Mouse (Mus musculus) limb, embryonic 14.5 days (tissue): ENCODE results near the gene Lamb2. TPM values are rescaled to one million over a fixed set of nuclear protein-coding genes. Genes with fewer than 3 reads are reported as not detected.

ENCODE experiments used
- ATAC-seq: fragments of 200-750 bp; cut with Nextera tagmentation; 2 replicates; pipeline ENCODE4 v1.8.0; 2017; ENCODE audit warnings: low read depth, moderate number of reproducible peaks, moderate TSS enrichment; ENCODE audit not compliant: low FRiP score
- DNase-seq: peaks from one replicate; pipeline ENCODE4 v3.0.0-alpha.2; 2015; ENCODE audit warnings: low spot score
- H3K27ac ChIP-seq: fragments of 300-500 bp; sonication (generic); replicated peaks from 2 replicates; pipeline ENCODE4 v1.5.1; 2014; ENCODE audit warnings: low read depth, mild to moderate bottlenecking, low read length, moderate library complexity, mixed read lengths
- H3K27me3 ChIP-seq: fragments of 300-500 bp; sonication (generic); 2 replicates; pipeline ENCODE4 v1.6.1; 2014; ENCODE audit warnings: low read length, mixed read lengths; ENCODE audit not compliant: control insufficient read depth, insufficient read depth
- H3K36me3 ChIP-seq: fragments of 300-500 bp; sonication (generic); 2 replicates; pipeline ENCODE4 v1.6.1; 2014; ENCODE audit warnings: mild to moderate bottlenecking, low read length, moderate library complexity, mixed read lengths; ENCODE audit not compliant: control insufficient read depth, insufficient read depth
- H3K4me1 ChIP-seq: fragments of 300-500 bp; sonication (generic); 2 replicates; pipeline ENCODE4 v1.6.1; 2014; ENCODE audit warnings: antibody characterized with exemption, low read length, mixed read lengths; ENCODE audit not compliant: control insufficient read depth, insufficient read depth
- H3K4me2 ChIP-seq: fragments of 300-500 bp; sonication (generic); replicated peaks from 2 replicates; pipeline ENCODE4 v1.6.1; 2014; ENCODE audit warnings: low read depth, mild to moderate bottlenecking, low read length, moderate library complexity; ENCODE audit not compliant: severe bottlenecking
- H3K4me3 ChIP-seq: fragments of 300-500 bp; sonication (generic); replicated peaks from 2 replicates; pipeline ENCODE4 v1.5.1; 2014; ENCODE audit warnings: low read length
- H3K9ac ChIP-seq: fragments of 300-500 bp; sonication (generic); 2 replicates; pipeline ENCODE4 v1.6.1; 2014; ENCODE audit warnings: mild to moderate bottlenecking, low read depth, low read length, moderate library complexity; ENCODE audit not compliant: severe bottlenecking
- H3K9me3 ChIP-seq: fragments of 300-500 bp; sonication (generic); 2 replicates; pipeline ENCODE4 v1.6.1; 2016; ENCODE audit warnings: low read length; ENCODE audit not compliant: control insufficient read depth
- POLR2A ChIP-seq: fragments of 200-500 bp; IDR thresholded peaks from 2 replicates; pipeline ENCODE4 v1.8.0; 2012; ENCODE audit warnings: inconsistent platforms, mild to moderate bottlenecking, moderate library complexity, borderline replicate concordance; ENCODE audit not compliant: insufficient read depth, insufficient read length; ENCODE audit errors: extremely low read depth
- WGBS: fragments of 180-500 bp; shearing (Covaris S2); extraction: QIAGEN DNeasy Blood & Tissue Kit; methylation state at CpG from one replicate; pipeline ENCODE4 v1.1.7; 2014; 5-methylcytosine and 5-hydroxymethylcytosine counted together
- polyA plus RNA-seq, 2 experiments: library from polyadenylated mRNA; depleted of rRNA in 1 of 2; stranded (reverse) in 1 of 2; unstranded in 1 of 2; fragments of >200 nt; fragmentation: Nextera tagmentation in 1 of 2; extraction: Ambion mirVana in 1 of 2; gene quantifications; 2 replicates each; pipeline versions ENCODE4 v1.2.1 to v1.2.3; 2012 to 2014

Gene Lamb2
- polyA plus RNA-seq (2012; rRNA removed) (214 and 236 TPM in 2 replicates), polyA plus RNA-seq (2014; fragmentation: Nextera tagmentation; extraction: Ambion mirVana) (59.0 and 69.4 TPM in 2 replicates)

DNA sequence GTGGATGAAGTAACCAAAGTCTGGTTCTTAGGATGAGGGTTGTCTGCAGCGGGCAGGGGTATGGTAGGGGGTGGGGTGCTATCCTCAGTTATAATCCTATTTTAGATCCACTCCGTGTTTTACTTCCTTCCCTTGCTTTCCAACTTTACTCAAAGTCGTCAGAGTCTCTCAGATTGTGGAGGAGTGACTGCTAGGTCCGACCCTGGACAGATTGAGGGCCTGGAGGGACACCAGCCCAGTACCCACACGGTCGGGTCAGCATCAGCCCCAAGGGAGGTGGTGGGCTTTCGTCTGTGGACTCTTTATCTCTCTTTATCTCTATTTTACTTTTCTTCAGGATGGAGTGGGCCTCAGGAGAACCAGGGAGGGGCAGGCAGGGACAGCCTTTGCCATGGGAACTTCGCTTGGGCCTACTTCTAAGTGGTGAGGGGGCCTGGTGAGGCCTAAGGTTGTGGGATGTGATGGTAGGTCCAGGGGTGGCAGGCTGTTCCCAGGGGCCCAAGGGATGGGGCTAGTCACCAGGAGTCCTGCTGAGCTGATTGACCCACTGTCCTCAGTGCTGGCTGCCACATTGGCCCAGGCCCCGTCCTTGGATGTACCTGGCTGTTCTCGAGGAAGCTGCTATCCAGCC is at the start of gene Lamb2:
TSS of gene Lamb2 (plus strand) at position 16 of the 631 bp plus-strand sequence.
- no peaks in the 10 kb centered on the region for H3K27me3 ChIP-seq
- H3K9ac ChIP-seq: peak within 1 kb of the TSS; percentile 83
- DNase-seq (peak; percentile 93), ATAC-seq (peak; percentile 82)
- WGBS: 10% methylated on average over 10 of the region's 10 CpGs
- no peaks in the 10 kb centered on the region for H3K9me3 ChIP-seq
- peaks cover 39% of the 10 kb centered on the region for H3K36me3 ChIP-seq
- H3K4me3 ChIP-seq: peak within 1 kb of the TSS; percentile 69
- peak within 1 kb of the TSS; percentile 95 for H3K4me2 ChIP-seq
- peaks cover 14% of the 10 kb centered on the region for H3K4me1 ChIP-seq
- TF ChIP-seq POLR2A: 0 out of 2 replicates have a peak, but pooled peaks have one; percentile 18
- peak within 1 kb of the TSS; percentile 87 for H3K27ac ChIP-seq

DNA sequence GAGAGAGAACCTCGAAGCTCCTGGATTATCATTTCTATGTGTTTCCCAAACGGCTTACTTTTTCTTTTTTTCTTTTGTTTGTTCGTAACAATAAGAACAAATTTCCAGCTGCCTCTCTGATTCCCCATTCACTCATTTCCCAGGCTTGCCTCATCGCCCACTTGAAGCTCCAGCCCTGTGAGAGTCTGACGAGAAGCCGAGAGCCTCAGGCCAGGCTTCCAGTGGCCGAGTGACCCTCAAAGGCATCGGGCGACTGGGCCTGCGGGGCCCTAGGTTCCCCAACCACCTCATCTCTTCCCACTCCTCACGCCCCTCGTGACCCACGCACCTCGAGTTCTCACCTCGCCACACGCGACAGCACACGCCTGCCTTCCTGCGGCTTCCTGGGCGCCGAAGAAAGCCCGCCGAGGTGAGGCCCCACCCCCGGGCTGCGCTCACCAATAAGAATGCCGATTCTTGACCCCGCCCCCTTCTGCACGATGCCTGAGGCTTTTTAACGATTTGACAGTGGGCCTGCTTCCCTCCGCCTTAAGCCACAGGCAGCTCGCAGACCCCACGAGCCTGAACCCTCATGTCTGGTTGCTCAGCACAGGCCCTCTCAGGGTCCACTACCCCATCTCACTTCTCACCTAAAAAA is 48.0 kb upstream of the Lamb2 start:
- DNase-seq (peak; percentile 52), ATAC-seq (peak; percentile 57)
- no peaks in the 10 kb centered on the region for H3K9me3 ChIP-seq
- 0 out of 2 replicates have a peak overlapping the region, but pooled peaks have one; percentile 16 for H3K9ac ChIP-seq
- TF ChIP-seq POLR2A: no peak
- 46% methylated on average over 32 of the region's 32 CpGs for WGBS
- H3K4me3 ChIP-seq: peak overlapping the region; percentile 28; the same call in 1 of the 2 replicates
- H3K4me1 ChIP-seq: no peaks in the 10 kb centered on the region
- no peak overlapping the region for H3K27ac ChIP-seq
- no peaks in the 10 kb centered on the region for H3K36me3 ChIP-seq
- no peaks in the 10 kb centered on the region for H3K27me3 ChIP-seq
- peak overlapping the region; percentile 52 for H3K4me2 ChIP-seq

DNA sequence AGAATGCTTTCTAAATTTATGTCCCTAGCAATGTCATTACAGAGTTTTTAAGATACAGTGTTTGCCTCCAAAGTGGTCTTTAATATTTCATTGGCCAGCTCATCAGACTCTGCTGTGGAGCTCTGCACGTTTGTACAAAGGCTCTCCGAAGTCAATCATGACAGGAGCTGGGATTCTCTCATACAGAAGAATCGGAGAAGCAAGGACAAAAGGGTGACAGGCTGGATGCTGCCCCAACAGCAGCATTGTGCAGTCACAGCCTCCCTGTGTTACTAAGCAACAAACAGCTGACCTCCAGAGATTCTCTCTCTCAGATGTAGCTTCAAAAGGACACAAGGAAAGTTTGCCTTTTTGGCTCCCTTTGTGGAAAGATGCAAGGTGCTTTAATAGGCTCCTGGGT is 43.4 kb upstream of the Lamb2 start, which contains the start of gene BC048562:
TSS of gene BC048562 (plus strand) at position 301 of the 400 bp plus-strand sequence.
- H3K36me3 ChIP-seq: no peaks in the 10 kb centered on the region
- no peaks in the 10 kb centered on the region for H3K4me1 ChIP-seq
- no peak within 1 kb of the TSS for H3K4me3 ChIP-seq
- no peak within 1 kb of the TSS for H3K27ac ChIP-seq
- no peaks in the 10 kb centered on the region for H3K27me3 ChIP-seq
- no peak for TF ChIP-seq POLR2A
- 79% methylated on average over 3 of the region's 3 CpGs for WGBS
- no peaks in the 10 kb centered on the region for H3K9me3 ChIP-seq
- DNase-seq (no peak), ATAC-seq (no peak)
- H3K4me2 ChIP-seq: no peak within 1 kb of the TSS
- H3K9ac ChIP-seq: no peak within 1 kb of the TSS

DNA sequence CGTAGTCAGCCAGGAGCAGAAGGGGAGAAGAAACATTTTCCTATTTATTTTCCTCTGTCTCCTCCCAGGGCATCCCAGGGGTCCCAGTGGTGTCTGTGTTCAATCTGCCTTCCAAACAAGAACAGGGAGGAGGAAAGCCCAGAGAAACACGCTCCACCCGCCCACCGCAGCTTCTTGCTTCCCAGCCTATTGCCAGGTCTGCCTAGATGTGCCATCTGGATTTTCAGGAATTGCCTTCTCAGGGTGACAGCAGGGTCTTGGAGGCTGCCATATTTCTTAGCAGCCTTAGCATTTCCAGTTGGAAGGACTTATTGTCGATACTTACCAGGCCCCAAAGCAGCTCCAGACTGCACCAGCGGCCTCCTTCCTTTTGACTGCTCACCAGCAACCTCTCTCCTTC is 40.4 kb upstream of the Lamb2 start:
- Histone ChIP-seq H3K27me3 (no peaks in the 10 kb centered on the region), H3K4me3 (no peak overlapping the region), H3K36me3 (no peaks in the 10 kb centered on the region), H3K27ac (no peak overlapping the region), H3K9ac (no peak overlapping the region), H3K4me1 (no peaks in the 10 kb centered on the region), H3K4me2 (no peak overlapping the region), H3K9me3 (no peaks in the 10 kb centered on the region)
- ATAC-seq: no peak
- TF ChIP-seq POLR2A: no peak
- DNase-seq: no peak
- WGBS: 80% methylated on average over 6 of the region's 6 CpGs

DNA sequence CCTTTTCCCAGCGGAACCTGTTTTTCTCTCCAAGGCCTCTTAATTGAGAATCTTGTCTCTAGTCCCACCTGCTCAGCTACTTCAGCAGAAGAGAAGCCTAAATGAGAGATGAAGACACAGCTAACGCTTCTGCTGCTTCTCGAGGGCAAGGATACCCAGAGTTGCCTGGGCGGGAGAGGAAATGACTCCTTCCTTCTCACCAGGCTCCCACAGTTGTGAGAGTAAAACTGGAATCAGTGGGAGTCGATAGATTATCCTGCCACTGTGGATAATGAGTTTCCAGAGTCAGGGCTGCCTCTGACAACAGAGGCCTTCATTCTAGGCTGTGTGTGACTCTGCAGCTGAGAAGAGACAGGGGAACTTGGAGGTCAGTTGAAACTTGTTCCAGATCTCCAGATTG is 39.1 kb upstream of the Lamb2 start:
- 64% methylated on average over 5 of the region's 5 CpGs for WGBS
- no peak for ATAC-seq
- H3K27me3 ChIP-seq: no peaks in the 10 kb centered on the region
- DNase-seq: no peak
- no peaks in the 10 kb centered on the region for H3K4me1 ChIP-seq
- H3K9me3 ChIP-seq: no peaks in the 10 kb centered on the region
- no peaks in the 10 kb centered on the region for H3K36me3 ChIP-seq
- H3K4me2 ChIP-seq: no peak overlapping the region
- no peak for TF ChIP-seq POLR2A
- no peak overlapping the region for H3K4me3 ChIP-seq
- H3K9ac ChIP-seq: no peak overlapping the region; the same call in 1 of the 2 replicates
- H3K27ac ChIP-seq: no peak overlapping the region
